Mouse (Mus musculus): ENCODE measurements around the gene Olfr1185-ps1. TPM values are rescaled to one million over a fixed set of nuclear protein-coding genes. Genes with fewer than 3 reads are reported as not detected.
"Not testable (repeated sequence)": the region's sequence is repeated elsewhere in the genome, so short reads cannot be mapped to it uniquely, and the experiment has no call there.

Gene Olfr1185-ps1
- total RNA-seq (2014; fragmentation: Nextera tagmentation) (not detected in 2 replicates), total RNA-seq (2017) (not detected in 2 replicates)

DNA sequence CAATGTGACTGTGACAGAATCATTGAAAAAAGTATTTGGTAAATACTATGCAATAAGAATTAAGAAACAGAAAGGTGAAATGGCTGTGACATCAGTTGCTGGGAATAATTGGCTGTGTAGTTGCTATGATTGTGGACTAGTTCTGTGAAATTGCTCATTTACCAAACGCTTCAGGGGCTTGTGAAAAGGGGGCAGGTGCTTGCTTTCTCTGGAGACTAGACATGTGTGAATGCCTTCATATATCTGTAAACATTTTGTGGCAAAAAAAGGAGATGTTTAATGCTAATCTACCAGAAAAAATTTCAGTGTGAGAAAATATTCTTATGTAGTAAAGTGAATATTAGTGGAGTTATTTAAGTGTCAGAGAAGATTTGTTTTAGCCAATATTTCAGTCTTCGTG, at the start of gene Olfr1185-ps1:
Olfr1185-ps1 (plus strand) TSS at position 301 of the 400 bp plus-strand sequence.
- ATAC-seq (replicated peaks; ENCODE audit: poor library complexity, severe bottlenecking) = no peak

DNA sequence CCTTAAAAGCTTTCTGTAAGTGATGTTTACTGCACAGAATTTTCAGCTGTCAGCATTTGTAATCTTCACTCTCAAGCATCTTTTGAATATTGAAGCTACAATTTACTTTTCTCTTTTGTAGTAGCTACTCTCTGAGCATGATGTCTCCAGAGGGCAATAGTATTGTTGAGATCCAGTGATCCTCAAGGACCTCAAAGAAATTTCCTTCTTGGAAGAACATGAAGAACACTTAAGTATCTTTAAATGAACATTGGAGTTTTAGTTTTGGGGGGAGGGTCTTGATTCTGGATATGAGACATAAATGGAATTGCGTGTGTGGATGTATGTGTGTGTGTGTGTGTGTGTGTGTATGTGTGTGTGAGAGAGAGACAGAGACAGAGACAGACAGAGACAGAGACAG, 44.1 kb upstream of the Olfr1185-ps1 start, which contains the start of gene Gm13757:
Gm13757 (minus strand) TSS at position 101 of the 400 bp plus-strand sequence.
- no peak for ATAC-seq (replicated peaks; ENCODE audit: poor library complexity, severe bottlenecking)

- not testable (repeated sequence) for ATAC-seq (replicated peaks; ENCODE audit: poor library complexity, severe bottlenecking)
Observed at GRCm38 (mm10) chr2:88454567-88454966, 38.6 kb upstream of the Olfr1185-ps1 start, which contains the start of gene Olfr1183. Gene Olfr1183, plus strand, starts transcription at chr2:88454867.

DNA sequence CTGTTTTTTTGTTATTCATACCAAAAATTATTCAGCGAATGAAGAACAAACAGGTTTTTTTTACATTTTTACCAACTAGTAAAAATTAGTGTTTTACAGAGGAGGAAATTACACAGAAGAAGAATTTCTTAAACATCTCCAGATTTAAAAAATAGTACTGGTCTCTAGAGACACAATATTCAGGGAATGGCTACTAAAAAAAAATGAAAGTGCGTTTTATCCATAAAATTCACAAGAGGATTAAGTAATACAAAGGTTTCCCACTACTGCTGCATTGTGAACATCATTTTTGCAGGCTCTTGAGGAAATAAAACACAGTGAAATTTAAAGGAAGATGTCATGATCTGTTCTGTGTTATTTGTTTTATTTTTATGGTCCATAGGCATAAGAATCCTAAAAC, 9.8 kb upstream of the Olfr1185-ps1 start, which contains the start of gene Olfr1184:
Olfr1184 (plus strand) TSS at position 301 of the 400 bp plus-strand sequence.
- no peak for ATAC-seq (replicated peaks; ENCODE audit: poor library complexity, severe bottlenecking)

DNA sequence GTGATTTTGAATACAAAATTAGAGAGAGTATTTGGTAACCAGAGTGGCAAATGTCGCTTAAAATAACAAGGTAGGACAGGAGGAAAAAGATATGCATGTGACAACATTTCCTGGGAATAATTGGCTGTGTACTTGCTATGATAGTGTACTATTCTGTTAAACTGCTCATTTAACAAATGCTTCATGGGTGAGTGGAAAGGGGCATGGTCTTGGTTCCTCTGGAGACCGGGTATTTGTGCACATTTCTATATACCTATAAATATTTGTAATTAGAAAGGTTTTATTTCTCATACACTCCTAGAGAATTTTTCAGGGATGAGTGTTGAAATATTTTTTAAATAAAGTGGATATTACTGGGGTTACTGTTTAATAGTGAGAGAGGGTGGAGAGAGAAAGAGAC, 25.1 kb downstream of the Olfr1185-ps1 start, which contains the start of gene Olfr1186:
Olfr1186 (plus strand) TSS at position 301 of the 400 bp plus-strand sequence.
- no peak for ATAC-seq (replicated peaks; ENCODE audit: poor library complexity, severe bottlenecking)

DNA sequence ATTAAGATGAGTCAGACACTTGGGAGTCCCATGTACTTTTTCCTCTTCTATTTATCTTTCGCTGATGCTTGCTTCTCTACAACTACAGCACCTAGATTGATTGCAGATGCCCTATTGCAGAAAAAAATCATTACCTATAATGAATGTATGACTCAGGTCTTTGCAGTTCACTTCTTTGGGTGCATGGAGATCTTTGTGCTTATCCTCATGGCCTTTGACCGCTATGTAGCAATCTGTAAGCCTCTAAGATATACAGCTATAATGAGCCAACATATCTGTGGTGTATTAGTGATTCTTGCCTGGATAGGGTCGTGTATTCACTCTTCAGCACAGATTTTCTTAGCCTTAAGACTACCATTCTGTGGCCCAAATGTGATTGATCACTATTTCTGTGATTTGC, 32.6 kb downstream of the Olfr1185-ps1 start:
- ATAC-seq (replicated peaks; ENCODE audit: poor library complexity, severe bottlenecking) = no peak

Other genes with a start within 250 kb of the Olfr1185-ps1 start
- not detected in 2 replicates for gene Olfr1173, start 213.4 kb upstream of the Olfr1185-ps1 start, total RNA-seq (2014; fragmentation: Nextera tagmentation)
- not detected in 2 replicates for gene Olfr1173, start 213.4 kb upstream of the Olfr1185-ps1 start, total RNA-seq (2017)
- gene Olfr1174-ps, start 178.2 kb upstream of the Olfr1185-ps1 start, total RNA-seq (2014; fragmentation: Nextera tagmentation) = not detected in 2 replicates
- gene Olfr1174-ps, start 178.2 kb upstream of the Olfr1185-ps1 start, total RNA-seq (2017) = not detected in 2 replicates
- gene Olfr1175-ps, start 166.1 kb upstream of the Olfr1185-ps1 start, total RNA-seq (2014; fragmentation: Nextera tagmentation) = not detected in 2 replicates
- not detected in 2 replicates for gene Olfr1175-ps, start 166.1 kb upstream of the Olfr1185-ps1 start, total RNA-seq (2017)
- gene Olfr1176, start 156.6 kb upstream of the Olfr1185-ps1 start, total RNA-seq (2014; fragmentation: Nextera tagmentation) = not detected in 2 replicates
- gene Olfr1176, start 156.6 kb upstream of the Olfr1185-ps1 start, total RNA-seq (2017) = not detected in 2 replicates
- gene Olfr1177-ps, start 146.8 kb upstream of the Olfr1185-ps1 start, total RNA-seq (2014; fragmentation: Nextera tagmentation) = not detected in 2 replicates
- gene Olfr1177-ps, start 146.8 kb upstream of the Olfr1185-ps1 start, total RNA-seq (2017) = not detected in 2 replicates
- not detected in 2 replicates for gene Olfr1178, start 106.3 kb upstream of the Olfr1185-ps1 start, total RNA-seq (2014; fragmentation: Nextera tagmentation)
- not detected in 2 replicates for gene Olfr1178, start 106.3 kb upstream of the Olfr1185-ps1 start, total RNA-seq (2017)
- not detected in 2 replicates for gene Olfr1179, start 86.9 kb upstream of the Olfr1185-ps1 start, total RNA-seq (2014; fragmentation: Nextera tagmentation)
- not detected in 2 replicates for gene Olfr1179, start 86.9 kb upstream of the Olfr1185-ps1 start, total RNA-seq (2017)
- gene Olfr1180, start 74.2 kb upstream of the Olfr1185-ps1 start, total RNA-seq (2014; fragmentation: Nextera tagmentation) = not detected in 2 replicates
- not detected in 2 replicates for gene Olfr1180, start 74.2 kb upstream of the Olfr1185-ps1 start, total RNA-seq (2017)
- gene Olfr1181, start 67.1 kb upstream of the Olfr1185-ps1 start, total RNA-seq (2014; fragmentation: Nextera tagmentation) = not detected in 2 replicates
- not detected in 2 replicates for gene Olfr1181, start 67.1 kb upstream of the Olfr1185-ps1 start, total RNA-seq (2017)
- gene Gm13757, start 44.2 kb upstream of the Olfr1185-ps1 start, total RNA-seq (2014; fragmentation: Nextera tagmentation) = not detected in 2 replicates
- gene Gm13757, start 44.2 kb upstream of the Olfr1185-ps1 start, total RNA-seq (2017) = not detected in 2 replicates
- not detected in 2 replicates for gene Olfr1183, start 38.5 kb upstream of the Olfr1185-ps1 start, total RNA-seq (2014; fragmentation: Nextera tagmentation)
- not detected in 2 replicates for gene Olfr1183, start 38.5 kb upstream of the Olfr1185-ps1 start, total RNA-seq (2017)
- gene Olfr1184, start 9.7 kb upstream of the Olfr1185-ps1 start, total RNA-seq (2014; fragmentation: Nextera tagmentation) = not detected in 2 replicates
- not detected in 2 replicates for gene Olfr1184, start 9.7 kb upstream of the Olfr1185-ps1 start, total RNA-seq (2017)
- not detected in 2 replicates for gene Olfr1186, start 25.2 kb downstream of the Olfr1185-ps1 start, total RNA-seq (2014; fragmentation: Nextera tagmentation)
- not detected in 2 replicates for gene Olfr1186, start 25.2 kb downstream of the Olfr1185-ps1 start, total RNA-seq (2017)
- gene Olfr1188, start 63.6 kb downstream of the Olfr1185-ps1 start, total RNA-seq (2014; fragmentation: Nextera tagmentation) = not detected in 2 replicates
- gene Olfr1188, start 63.6 kb downstream of the Olfr1185-ps1 start, total RNA-seq (2017) = not detected in 2 replicates
- gene Olfr1189, start 93.1 kb downstream of the Olfr1185-ps1 start, total RNA-seq (2014; fragmentation: Nextera tagmentation) = not detected in 2 replicates
- gene Olfr1189, start 93.1 kb downstream of the Olfr1185-ps1 start, total RNA-seq (2017) = not detected in 2 replicates
- gene Olfr1191-ps1, start 147.2 kb downstream of the Olfr1185-ps1 start, total RNA-seq (2014; fragmentation: Nextera tagmentation) = not detected in 2 replicates
- gene Olfr1191-ps1, start 147.2 kb downstream of the Olfr1185-ps1 start, total RNA-seq (2017) = not detected in 2 replicates
- gene Olfr1192-ps1, start 155.2 kb downstream of the Olfr1185-ps1 start, total RNA-seq (2014; fragmentation: Nextera tagmentation) = not detected in 2 replicates
- not detected in 2 replicates for gene Olfr1192-ps1, start 155.2 kb downstream of the Olfr1185-ps1 start, total RNA-seq (2017)
- not detected in 2 replicates for gene Olfr1193, start 182.3 kb downstream of the Olfr1185-ps1 start, total RNA-seq (2014; fragmentation: Nextera tagmentation)
- not detected in 2 replicates for gene Olfr1193, start 182.3 kb downstream of the Olfr1185-ps1 start, total RNA-seq (2017)
- not detected in 2 replicates for gene Olfr1195, start 195.9 kb downstream of the Olfr1185-ps1 start, total RNA-seq (2014; fragmentation: Nextera tagmentation)
- not detected in 2 replicates for gene Olfr1195, start 195.9 kb downstream of the Olfr1185-ps1 start, total RNA-seq (2017)
- not detected in 2 replicates for gene Olfr1196, start 211.3 kb downstream of the Olfr1185-ps1 start, total RNA-seq (2014; fragmentation: Nextera tagmentation)
- gene Olfr1196, start 211.3 kb downstream of the Olfr1185-ps1 start, total RNA-seq (2017) = not detected in 2 replicates
- gene Olfr1197, start 239.0 kb downstream of the Olfr1185-ps1 start, total RNA-seq (2014; fragmentation: Nextera tagmentation) = not detected in 2 replicates
- not detected in 2 replicates for gene Olfr1197, start 239.0 kb downstream of the Olfr1185-ps1 start, total RNA-seq (2017)